Mouse (Mus musculus) cerebellum, adult (tissue): Measurements from ENCODE around the gene Vps13d.

Experiments
- ATAC-seq: cut with Nextera tagmentation; 2 replicates; pipeline ENCODE4 v1.9.2; 2017; ENCODE audit warnings: mild to moderate bottlenecking, moderate library complexity, mixed read lengths; ENCODE audit not compliant: insufficient number of reproducible peaks, low FRiP score, low TSS enrichment

Vps13d gene

DNA sequence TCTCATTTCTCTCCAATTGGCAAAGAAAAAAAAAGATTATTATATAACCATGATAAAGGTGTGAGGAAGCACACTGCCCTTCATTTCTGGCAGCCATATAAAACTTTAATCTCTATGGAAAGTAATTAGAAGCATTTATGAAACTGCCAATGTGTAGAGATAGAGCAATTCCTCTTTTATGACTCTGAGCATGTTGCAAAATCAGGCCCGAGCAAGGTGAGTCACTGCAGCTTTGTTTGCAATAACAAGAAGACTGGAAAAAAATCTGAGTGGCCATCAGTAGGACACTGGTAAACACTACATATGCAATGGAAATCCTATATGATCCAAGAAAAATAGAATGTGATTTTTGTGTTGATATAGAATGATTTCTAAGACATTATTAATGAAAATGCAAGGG, 238.9 kb downstream of the Vps13d start:
- no peak for ATAC-seq

- ATAC-seq: no peak
Observed at GRCm38 (mm10) chr4:144953421-144953820, 241.4 kb downstream of the Vps13d start.

GRCm38 (mm10) chr4:144951859-144952258, 242.9 kb downstream of the Vps13d start:
- no peak for ATAC-seq

GRCm38 (mm10) chr4:144950883-144951282, 243.9 kb downstream of the Vps13d start:
- ATAC-seq: no peak

DNA sequence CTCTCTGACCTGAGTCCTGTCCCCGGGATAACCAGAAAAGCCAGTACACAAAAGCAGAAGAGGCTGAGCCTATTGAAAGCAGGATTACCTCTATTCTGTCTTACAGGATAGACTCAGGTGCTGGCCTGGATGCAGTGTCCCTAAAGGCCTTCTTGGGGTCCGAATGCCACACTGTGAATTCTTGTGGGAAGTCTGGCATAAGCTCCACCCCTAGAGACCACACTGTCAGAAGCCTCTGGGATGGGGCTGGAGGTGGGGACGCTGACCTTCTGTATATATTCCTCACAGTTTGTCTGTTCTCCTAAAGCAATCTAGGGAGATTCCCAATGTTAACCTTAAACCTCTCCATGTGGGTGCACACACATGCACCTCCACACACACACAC, 244.5 kb downstream of the Vps13d start:
- no peak for ATAC-seq

DNA sequence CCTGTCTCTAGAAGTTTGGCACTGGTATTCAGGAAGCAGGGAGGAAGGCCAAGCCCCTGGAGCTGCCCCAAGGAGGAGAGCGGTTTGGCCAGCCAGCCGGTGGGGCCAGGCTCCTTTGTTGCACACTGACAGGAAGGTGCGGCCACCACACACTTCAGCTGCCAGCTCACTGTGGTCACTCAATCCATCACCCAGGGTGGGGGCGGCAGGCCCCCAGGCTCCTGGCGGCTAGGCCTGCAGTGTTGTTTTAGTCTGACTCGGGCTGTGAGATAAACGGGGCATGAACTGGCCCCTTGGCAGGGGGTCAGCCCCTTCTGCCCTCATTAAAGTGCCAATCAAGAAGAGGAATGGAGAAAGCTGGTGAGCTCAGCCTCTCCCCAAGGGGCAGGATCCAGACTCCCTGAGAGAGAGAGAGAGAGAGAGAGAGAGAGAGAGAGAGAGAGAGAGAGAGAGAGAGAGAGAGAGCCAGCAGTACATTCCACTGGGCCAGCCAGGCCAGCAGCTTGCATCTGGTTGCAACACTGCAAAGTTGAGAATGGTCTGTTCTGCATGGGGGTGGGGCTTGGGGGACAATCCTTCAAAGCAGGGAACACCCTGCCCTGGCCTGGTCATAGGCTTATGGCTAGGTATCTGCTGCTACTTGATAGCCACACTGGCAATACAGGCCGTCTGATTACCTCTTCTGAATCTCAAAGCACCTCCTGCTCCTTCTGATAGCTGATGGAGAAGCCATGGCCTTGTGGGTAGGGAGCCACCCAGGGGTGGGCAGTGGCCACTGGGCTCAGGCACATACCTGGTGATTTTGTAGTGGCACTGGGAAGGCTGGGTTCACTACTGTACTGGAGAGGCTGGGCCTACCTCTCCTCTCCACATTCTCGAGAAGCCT, 245.1 kb downstream of the Vps13d start:
- peak; percentile 58; the same call in 1 of the 2 replicates for ATAC-seq

DNA sequence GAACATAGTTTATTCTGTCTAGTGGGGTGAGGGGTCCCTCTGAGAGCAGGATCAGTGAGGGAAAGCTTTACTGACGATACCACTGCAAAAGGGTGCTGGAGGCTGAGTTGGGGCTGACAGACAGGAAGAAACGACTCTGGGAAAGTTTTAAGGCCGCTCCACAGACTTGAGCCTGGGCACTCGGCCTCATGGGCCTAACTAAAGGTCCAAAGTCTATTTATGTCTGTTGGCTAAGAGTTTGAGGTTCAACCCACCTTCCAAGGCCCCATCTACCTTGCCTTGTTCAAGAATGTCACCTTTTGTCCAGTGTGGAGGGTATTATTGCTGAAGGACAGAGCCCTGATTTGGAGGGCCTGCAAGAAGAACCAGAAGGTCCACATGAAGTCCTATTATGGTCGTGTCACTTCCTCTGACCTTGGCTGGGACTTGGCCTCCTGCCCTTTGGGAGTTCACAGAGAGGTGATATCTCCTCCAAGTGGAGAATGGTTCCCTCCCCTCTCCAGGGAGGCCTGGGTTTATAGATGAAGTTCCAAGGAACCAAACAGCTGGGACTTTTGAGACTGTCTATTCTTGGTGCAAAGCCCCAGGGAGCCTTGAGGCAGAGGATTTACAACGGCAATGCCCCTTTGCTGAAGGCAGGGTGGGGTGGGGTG, 246.9 kb downstream of the Vps13d start:
- ATAC-seq: no peak

GRCm38 (mm10) chr4:144943273-144943672, 251.5 kb downstream of the Vps13d start:
- no peak for ATAC-seq

DNA sequence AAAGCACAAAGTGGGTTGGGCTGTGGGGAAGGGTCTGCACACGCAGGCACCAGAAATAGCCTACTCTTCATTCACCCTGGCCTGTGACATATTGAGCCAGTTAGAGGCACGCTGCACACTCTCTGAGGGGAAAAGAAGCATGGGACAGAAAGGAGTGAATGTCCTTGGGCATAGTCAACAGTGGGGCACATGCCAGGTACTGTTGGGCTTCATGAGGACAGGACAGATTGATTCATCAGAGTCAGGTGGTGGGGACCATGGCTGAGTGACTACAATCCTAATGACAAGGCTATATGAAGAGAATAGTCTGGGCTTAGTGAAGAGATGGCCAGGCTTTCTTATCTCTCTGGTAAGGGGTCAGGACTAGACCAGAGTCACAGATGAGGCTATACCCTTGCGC, 252.4 kb downstream of the Vps13d start:
- ATAC-seq: no peak

DNA sequence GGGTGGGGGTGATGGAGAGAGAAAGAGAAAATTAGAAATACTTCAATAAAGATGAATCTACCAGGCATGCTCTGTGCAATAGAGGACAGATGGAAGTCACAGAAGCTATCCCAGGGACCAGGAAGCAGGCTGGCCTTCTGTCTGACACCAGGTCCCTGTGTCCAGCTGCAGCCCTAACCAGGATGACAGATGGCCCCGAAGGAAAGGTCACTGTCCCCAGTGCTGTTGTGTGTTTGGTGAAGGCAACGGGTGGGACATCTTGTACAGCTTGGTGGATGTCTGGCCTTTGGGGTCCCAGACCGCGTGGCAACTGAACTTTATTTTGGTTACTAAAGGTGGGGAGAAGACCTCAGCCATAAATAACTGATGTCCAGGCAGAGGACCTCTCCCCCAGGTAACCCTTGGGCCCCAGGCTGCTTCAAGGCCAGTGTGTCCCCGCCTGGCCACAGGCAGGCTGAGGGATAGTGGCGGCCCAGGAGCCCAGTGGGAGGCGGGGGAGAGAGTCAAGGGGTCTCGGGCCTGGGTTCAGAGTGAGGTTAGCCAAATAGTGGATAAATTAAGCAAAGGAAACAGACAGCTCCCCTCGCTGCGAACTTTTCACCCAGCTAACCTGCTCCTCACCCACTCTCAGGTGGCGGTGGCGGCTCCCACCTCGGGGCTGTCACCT, 253.9 kb downstream of the Vps13d start:
- ATAC-seq: no peak

GRCm38 (mm10) chr4:144939847-144940411, 254.9 kb downstream of the Vps13d start:
- ATAC-seq: no peak

GRCm38 (mm10) chr4:144936563-144937154, 258.1 kb downstream of the Vps13d start:
- ATAC-seq: 0 out of 2 replicates have a peak, but pooled peaks have one; percentile 36

DNA sequence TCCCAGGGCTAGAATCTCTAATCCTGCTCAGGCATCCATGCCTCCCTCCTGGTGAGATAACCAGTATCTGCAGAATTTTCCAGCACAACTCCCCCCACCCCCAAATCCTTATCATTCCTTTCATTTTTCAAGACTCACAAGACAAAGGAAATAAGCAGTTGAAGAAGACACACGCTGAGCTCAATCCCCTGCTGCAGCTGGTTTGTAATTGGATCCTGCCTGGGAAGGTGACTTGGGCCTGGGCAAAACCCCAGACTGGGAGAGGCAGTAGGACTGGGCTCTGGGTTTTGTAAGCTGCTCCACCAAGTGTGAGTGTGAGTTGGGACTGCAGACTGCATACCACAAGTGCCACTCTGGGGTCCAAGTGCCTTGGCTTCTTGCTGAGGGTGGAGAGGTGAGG, 260.3 kb downstream of the Vps13d start:
- ATAC-seq: no peak

GRCm38 (mm10) chr4:144931167-144931566, 263.6 kb downstream of the Vps13d start:
- ATAC-seq: no peak

DNA sequence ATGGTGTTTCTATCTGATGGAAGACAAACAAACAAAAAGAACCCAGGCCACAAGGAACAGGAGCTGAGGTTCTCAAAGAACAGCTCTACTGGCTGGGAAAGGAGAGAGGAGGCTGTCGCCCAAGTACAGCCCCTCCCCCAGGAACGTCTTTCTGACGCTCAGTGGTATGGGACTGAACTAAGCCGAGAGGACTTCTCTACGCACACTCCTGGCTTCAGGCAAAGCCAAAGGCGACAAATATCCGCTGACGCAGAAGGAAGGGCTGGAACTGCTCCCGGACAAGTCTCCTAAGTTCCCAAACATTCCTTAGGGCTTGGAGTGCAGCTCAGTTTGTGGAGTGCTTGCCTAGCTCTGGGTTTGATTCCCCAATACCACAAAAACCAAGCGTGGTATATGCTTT, 264.4 kb downstream of the Vps13d start:
- ATAC-seq: 0 out of 2 replicates have a peak, but pooled peaks have one; percentile 24

DNA sequence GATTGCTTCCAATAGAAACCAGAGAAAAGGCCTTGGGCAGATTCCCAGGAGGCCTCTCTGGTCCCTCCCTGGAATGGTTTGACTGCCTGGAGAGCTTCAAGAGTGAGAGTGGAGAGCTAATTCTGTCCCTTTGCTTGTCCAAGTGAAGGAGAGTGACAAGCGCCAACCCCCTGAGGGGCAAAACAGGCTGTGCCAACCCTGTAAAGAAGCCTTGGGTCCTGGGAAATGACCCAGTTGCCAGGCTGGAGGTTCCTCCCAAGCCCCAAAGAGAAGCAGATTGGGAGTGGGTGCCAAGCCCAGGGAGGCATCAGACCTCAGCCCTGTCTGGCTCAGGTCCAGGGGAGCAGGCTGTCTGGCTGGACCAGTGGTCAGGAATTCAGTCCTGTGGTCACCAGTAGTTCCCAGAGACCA, 265.0 kb downstream of the Vps13d start:
- ATAC-seq: peak; percentile 70

DNA sequence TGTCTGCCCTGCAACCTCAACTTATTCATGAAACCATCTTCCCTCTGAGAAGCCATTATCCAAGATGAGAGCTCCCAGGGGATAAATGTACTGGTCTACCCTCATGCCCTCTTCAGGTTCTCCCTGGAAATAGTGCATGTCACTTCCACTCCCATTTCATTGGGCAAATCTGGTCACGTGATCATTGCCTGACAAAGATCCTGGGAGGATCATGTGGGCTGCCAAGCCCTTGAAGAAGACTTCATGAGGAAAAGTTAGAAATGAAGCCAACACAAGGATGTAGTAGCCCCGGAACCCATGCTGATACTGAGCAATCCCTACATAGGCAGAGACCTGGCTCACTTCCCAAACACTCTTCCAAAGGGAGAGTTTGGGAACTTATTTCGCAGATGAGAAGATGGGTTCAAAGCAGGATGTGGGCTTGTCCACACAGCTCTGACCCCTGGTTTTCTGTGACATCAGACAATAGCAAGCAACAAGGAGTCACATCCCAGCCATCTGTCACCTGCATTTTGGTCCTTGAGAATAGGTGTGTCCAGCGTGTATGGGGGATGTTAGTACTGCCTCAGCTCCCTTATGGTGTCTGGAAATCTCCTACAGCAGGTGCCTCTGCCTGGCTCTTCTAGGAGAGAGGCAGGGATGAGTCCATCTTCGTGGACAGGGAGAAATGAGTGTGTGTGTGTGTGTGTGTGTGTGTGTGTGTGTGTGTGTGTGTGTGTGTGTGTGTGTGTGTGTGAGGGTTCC, 265.9 kb downstream of the Vps13d start:
- no peak for ATAC-seq
